Mouse (Mus musculus): Measurements from ENCODE around the gene Kndc1.

DNA sequence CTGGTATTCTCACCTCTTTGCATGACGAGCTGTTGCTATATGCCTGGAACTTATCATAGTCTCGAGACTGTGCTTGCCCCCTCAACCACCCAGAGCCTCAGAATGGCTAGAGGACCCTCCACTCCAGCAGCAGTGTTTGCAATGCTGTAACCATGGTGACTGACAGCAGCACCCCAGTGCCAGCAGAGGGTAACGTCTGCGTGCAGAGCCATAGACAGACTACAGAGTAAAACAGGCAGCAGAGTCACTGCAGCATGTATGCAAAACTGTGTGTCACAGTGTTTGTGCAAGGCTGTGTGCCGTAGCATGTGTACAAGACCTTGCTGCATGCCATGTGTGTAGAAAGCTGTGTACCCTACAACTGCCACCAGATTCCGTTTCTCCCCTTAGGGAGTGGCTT lies 15.0 kb downstream of the Kndc1 start:
- TF ChIP-seq POLR2A (IDR thresholded peaks at IDR 0.05; ENCODE audit: insufficient read depth, low read depth, low read length) (no peak), CTCF (IDR thresholded peaks at IDR 0.05; ENCODE audit: insufficient read depth, low read depth, low read length) (no peak)

Measured in olfactory bulb, adult 2 months (tissue).